Mouse (Mus musculus): ENCODE results near the gene Supt3.

DNA sequence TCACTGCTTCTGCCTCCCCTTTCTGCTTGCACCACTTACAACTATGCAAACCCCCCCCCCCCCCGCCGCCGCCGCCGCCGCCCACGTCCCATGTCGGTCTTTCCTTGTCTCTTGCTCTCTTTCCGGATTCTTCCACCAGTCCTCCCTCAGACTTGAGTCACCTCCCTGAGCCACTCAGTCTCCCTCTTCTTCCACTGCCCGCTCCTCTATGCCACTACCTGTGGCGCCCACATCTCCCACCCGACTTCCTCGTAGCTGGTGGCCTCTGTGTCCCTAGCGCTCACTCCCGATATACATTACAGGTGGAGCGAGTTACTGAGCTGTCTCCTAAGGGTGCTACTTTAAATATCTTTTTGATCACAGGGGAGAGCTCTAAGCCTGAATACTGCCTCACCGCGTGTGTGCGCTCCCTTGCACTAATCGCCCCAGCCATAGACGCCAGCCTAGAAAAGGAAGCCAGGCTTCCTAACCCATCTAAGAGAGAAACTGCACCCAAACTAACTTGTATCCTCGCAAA is 38.8 kb upstream of the Supt3 start:
- TF ChIP-seq EP300 (IDR thresholded peaks at IDR 0.05; ENCODE audit: insufficient read depth, low read depth, low read length) (no peak), CTCF (IDR thresholded peaks at IDR 0.05) (no peak)
